Mouse (Mus musculus) ES-Bruce4 (cell line): ENCODE data around the gene Tulp2. TPM values are rescaled to one million over a fixed set of nuclear protein-coding genes. Genes with fewer than 3 reads are reported as not detected.

Experiments used
- H3K27ac ChIP-seq: 2 replicates; pipeline ENCODE4 v1.5.1; 2012; ENCODE audit warnings: low read length, inconsistent platforms; ENCODE audit not compliant: insufficient read depth
- H3K27me3 ChIP-seq: 2 replicates; pipeline ENCODE4 v1.6.1; 2012; ENCODE audit warnings: mild to moderate bottlenecking, low read length, inconsistent platforms; ENCODE audit not compliant: control insufficient read depth, poor library complexity, insufficient read depth, severe bottlenecking
- H3K36me3 ChIP-seq: 2 replicates; pipeline ENCODE4 v1.6.1; 2012; ENCODE audit warnings: inconsistent platforms, mild to moderate bottlenecking, low read length, moderate library complexity; ENCODE audit not compliant: control insufficient read depth, poor library complexity, insufficient read depth, severe bottlenecking
- H3K4me1 ChIP-seq: one replicate; pipeline ENCODE4 v1.8.1; 2011; ENCODE audit warnings: low read length; ENCODE audit not compliant: control insufficient read depth, insufficient read depth
- H3K4me3 ChIP-seq: 2 replicates; pipeline ENCODE4 v1.5.1; 2011; ENCODE audit warnings: low read depth, mild to moderate bottlenecking, low read length
- H3K9ac ChIP-seq: 2 replicates; pipeline ENCODE4 v1.6.1; 2012; ENCODE audit warnings: low read depth, mild to moderate bottlenecking, inconsistent platforms; ENCODE audit not compliant: poor library complexity, severe bottlenecking
- H3K9me3 ChIP-seq: replicated peaks from 2 replicates; pipeline ENCODE4 v1.6.1; 2012; ENCODE audit warnings: mild to moderate bottlenecking, low read length, inconsistent platforms; ENCODE audit not compliant: control insufficient read depth, poor library complexity, insufficient read depth, severe bottlenecking
- CTCF ChIP-seq: IDR thresholded peaks from one replicate; pipeline ENCODE4 v1.8.1; 2011; ENCODE audit warnings: low read depth, low read length
- EP300 ChIP-seq: IDR thresholded peaks from 2 replicates; pipeline ENCODE4 v1.6.1; 2011; ENCODE audit warnings: low read depth, low read length; ENCODE audit not compliant: insufficient read depth
- POLR2A ChIP-seq: IDR thresholded peaks from one replicate; pipeline ENCODE4 v1.8.1; 2011; ENCODE audit warnings: low read length; ENCODE audit not compliant: insufficient read depth
- polyA plus RNA-seq: library from polyadenylated mRNA; stranded (reverse); fragments of >200 nt; gene quantifications from 2 replicates; pipeline ENCODE4 v1.2.4, GENCODE M21; 2011; ENCODE audit warnings: low read depth; ENCODE audit not compliant: missing spikeins, insufficient read depth, insufficient read length

The Tulp2 gene
- polyA plus RNA-seq, 1 experiment: 1.3 TPM

DNA sequence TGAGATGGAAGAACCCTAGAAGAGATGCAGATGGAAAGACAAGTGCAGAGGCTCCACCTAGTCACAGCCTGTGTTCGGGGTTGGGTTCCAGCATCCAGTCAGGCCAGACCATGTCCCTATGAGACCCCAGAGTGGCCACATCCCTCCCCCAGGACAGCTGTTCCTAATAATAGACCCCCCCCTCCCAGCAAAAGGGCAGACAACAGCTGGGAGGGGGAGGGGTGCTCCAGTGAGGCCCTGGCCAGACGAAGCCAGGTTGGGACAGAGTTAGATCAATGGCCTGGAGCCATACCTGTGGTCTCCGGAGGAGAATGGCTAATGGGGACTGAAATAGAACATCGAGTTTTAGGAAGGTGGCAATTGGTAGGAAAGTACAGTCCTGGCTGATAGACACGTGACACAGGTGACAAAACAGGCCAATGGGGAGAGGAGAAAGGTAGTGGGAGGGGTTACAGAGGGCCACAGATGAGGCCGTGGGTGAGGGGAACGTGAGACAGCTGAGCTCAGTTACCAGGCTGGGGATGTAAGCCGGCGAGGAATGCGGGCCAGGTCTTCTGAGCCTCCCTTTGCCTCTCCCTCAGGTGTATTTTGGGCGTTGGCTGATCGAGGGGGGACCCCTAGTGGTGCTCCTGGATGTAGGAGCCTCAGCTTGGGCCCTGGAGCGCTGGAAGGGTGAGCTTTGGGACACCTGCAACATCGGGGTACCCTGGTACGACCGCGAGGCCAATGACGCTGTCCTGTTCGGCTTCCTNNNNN is 44.0 kb upstream of the Tulp2 start, which contains the start of gene Ruvbl2:
TSS of gene Ruvbl2 (minus strand) at position 576 of the 756 bp plus-strand sequence.
- Histone ChIP-seq H3K36me3 (no peaks in the 10 kb centered on the region), H3K4me3 (peak within 1 kb of the TSS; percentile 41), H3K9ac (peak within 1 kb of the TSS; percentile 29; the same call in 1 of the 2 replicates), H3K27me3 (no peaks in the 10 kb centered on the region), H3K27ac (0 out of 2 replicates have a peak within 1 kb of the TSS, but pooled peaks have one; percentile 2), H3K4me1 (peaks cover 8% of the 10 kb centered on the region), H3K9me3 (no peaks in the 10 kb centered on the region)
- TF ChIP-seq CTCF (peak; percentile 63), POLR2A (no peak), EP300 (no peak)

DNA sequence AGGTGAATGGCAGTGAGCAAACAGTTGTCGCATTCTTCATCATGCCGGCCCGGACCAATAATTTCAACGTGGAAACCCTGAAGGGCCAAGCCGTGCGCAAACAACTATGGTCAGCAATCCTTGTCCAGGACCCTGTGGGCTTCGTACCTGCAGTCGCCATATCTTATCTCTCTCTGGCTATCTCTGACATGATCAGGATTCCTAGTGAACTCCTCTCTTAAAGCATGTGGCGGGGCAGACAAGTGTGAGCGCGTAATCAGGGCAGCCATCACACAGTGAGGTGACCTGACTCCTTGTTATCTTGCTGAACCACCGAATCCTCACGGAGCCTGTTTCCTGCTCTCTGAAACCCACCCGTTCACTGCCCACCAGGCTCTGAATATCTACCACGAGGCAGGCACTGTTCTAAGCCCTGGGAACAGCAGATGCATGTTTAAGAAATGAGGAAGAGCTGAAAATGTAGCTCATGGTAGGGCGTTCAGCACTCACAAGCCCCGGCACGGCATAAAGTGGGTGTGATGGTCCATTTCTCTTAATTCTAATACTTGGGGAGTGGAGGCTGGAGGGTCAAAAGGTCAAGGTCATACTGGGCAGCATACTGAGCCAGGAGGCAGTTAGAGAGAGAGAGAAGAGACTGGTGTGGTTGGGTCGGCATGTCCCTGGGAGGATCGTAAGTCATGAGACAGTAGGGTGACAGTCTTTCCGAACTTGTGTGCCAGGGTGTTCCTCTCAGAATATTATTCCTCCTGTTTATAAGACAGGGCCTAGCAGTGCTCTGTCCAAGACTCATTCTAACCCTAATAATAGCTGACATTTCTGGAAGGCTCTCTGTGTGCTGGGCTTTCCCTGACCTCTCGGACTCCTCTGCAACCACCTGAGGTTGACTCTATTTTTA is 37.9 kb upstream of the Tulp2 start:
- Histone ChIP-seq H3K27ac (no peak overlapping the region), H3K9me3 (no peaks in the 10 kb centered on the region), H3K27me3 (no peaks in the 10 kb centered on the region), H3K36me3 (0 out of 2 replicates have a peak, but pooled peaks cover 2% of the 10 kb centered on the region), H3K4me3 (no peak overlapping the region), H3K9ac (no peak overlapping the region), H3K4me1 (no peaks in the 10 kb centered on the region)
- TF ChIP-seq POLR2A (no peak), CTCF (no peak), EP300 (no peak)

DNA sequence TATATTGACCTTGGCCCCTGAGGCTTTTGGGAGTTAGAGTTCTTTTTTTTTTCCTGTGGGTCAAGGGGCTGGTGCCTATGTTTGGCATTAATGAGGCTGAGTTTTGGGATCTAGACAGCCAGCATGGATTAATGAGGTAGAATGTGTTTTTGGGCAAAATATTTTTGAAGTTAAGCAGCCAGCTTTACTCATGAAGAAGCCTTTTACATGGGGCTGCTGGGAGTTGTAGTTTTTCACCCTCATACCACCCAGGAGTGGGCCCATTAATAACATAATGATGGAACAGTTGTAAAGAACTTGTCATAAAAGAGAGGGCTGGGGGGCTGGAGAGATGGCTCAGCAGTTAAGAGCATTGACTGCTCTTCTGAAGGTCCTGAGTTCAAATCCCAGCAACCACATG is 35.1 kb upstream of the Tulp2 start:
- Histone ChIP-seq H3K4me1 (peaks cover 3% of the 10 kb centered on the region), H3K27ac (no peak overlapping the region), H3K9ac (no peak overlapping the region), H3K36me3 (0 out of 2 replicates have a peak, but pooled peaks cover 2% of the 10 kb centered on the region), H3K4me3 (no peak overlapping the region), H3K9me3 (no peaks in the 10 kb centered on the region), H3K27me3 (no peaks in the 10 kb centered on the region)
- TF ChIP-seq POLR2A: no peak
- TF ChIP-seq EP300: no peak
- no peak for TF ChIP-seq CTCF

DNA sequence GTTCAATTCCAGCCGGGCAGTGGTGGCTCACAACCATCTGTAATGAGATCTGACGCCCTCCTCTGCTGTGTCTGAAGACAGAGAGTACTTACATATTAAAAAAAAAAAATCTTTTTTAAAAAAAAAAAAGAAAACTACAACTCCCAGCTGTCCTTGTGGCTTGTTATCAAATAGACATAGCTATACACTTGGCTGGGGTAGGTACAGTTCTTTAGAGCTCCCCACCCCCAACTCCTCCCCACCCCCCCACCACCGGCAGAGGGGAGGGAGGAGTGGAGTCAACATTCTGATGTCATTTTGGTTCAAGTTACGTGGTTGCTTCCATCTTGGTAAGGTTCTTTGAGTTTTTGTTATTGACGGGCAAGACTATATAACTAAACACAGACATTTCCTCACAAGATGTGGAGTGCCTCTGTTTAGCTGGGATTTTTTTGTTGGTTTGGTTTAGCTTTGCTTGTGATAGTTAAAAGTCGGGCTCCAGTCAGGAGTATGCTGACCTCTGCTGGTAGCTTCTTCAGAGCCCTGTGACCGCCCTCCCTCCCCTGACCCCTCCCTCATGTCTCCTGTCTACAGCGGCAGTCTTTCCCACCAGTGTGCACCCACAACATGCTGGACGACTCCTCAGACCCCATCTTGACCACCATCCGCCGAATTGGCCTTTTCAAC is 34.2 kb upstream of the Tulp2 start:
- Histone ChIP-seq H3K36me3 (0 out of 2 replicates have a peak, but pooled peaks cover 7% of the 10 kb centered on the region), H3K9me3 (no peaks in the 10 kb centered on the region), H3K4me3 (peak overlapping the region; percentile 62), H3K27me3 (no peaks in the 10 kb centered on the region), H3K27ac (peak overlapping the region; percentile 85), H3K9ac (peak overlapping the region; percentile 24), H3K4me1 (peaks cover 3% of the 10 kb centered on the region)
- TF ChIP-seq CTCF (peak; percentile 75), POLR2A (no peak), EP300 (no peak)

DNA sequence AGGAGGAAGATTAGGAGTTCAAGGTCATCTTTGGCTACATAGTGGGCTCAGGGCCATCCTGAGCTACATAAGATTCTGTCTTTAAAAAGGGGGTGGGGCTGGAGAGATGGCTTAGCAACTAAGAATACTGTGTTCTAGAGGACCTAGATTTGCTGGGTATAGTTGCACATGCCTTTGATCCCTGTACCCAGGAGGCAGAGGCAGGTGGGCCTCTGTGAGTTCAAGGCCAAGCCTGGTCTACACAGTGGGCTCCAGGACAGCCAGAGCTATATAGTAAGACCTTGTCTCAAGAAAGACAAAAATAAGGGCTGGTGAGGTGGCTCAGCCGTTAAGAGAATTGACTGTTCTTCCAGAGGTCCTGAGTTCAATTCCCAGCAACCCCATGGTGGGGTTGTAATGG is 31.7 kb upstream of the Tulp2 start:
- Histone ChIP-seq H3K9ac (0 out of 2 replicates have a peak overlapping the region, but pooled peaks have one; percentile 9), H3K36me3 (0 out of 2 replicates have a peak, but pooled peaks cover 5% of the 10 kb centered on the region), H3K4me3 (no peak overlapping the region), H3K9me3 (no peaks in the 10 kb centered on the region), H3K27ac (peak overlapping the region; percentile 79), H3K4me1 (peaks cover 3% of the 10 kb centered on the region), H3K27me3 (no peaks in the 10 kb centered on the region)
- TF ChIP-seq CTCF: no peak
- TF ChIP-seq POLR2A: no peak
- TF ChIP-seq EP300: no peak
